Mouse (Mus musculus): Measurements from ENCODE around the gene Snx29. TPM values are rescaled to one million over a fixed set of nuclear protein-coding genes. Genes with fewer than 3 reads are reported as not detected.
A peak's percentile ranks its signal among the peaks of the same experiment; 100 is the strongest.
"Not testable (repeated sequence)": the region's sequence is repeated elsewhere in the genome, so short reads cannot be mapped to it uniquely, and the experiment has no call there.

Gene Snx29
- 10 to 100 TPM; 17.2 to 35.2 (median 21.6) TPM for total RNA-seq (2022)

- DNase-seq, result peak; percentile 93
These were observed at the start of gene Snx29 for GRCm38 (mm10) chr16:11322409-11323323. Snx29 (plus strand) TSS chr16:11322908.

GRCm38 (mm10) chr16:11276888-11277287 lies 45.8 kb upstream of the Snx29 start:
- no peak for DNase-seq

GRCm38 (mm10) chr16:11278778-11279177 lies 43.9 kb upstream of the Snx29 start:
- DNase-seq, result no peak

- no peak for DNase-seq
These were observed 40.0 kb upstream of the Snx29 start for GRCm38 (mm10) chr16:11282655-11283232.

GRCm38 (mm10) chr16:11284881-11285280 lies 37.8 kb upstream of the Snx29 start:
- no peak for DNase-seq

GRCm38 (mm10) chr16:11285949-11286348 lies 36.8 kb upstream of the Snx29 start:
- no peak for DNase-seq

- DNase-seq, result not testable (repeated sequence)
These were observed 33.8 kb upstream of the Snx29 start for GRCm38 (mm10) chr16:11288873-11289272.

GRCm38 (mm10) chr16:11295583-11295982 lies 27.1 kb upstream of the Snx29 start:
- DNase-seq, result not testable (repeated sequence)

- DNase-seq, result peak; percentile 14
These were observed 25.0 kb upstream of the Snx29 start for GRCm38 (mm10) chr16:11297700-11298099.

GRCm38 (mm10) chr16:11303741-11304140 lies 19.0 kb upstream of the Snx29 start:
- DNase-seq, result no peak

GRCm38 (mm10) chr16:11305531-11305930 lies 17.2 kb upstream of the Snx29 start:
- no peak for DNase-seq

GRCm38 (mm10) chr16:11313512-11313911 lies 9.2 kb upstream of the Snx29 start, which contains the start of gene Tnfrsf17:
Tnfrsf17 (plus strand) TSS chr16:11313812.
- no peak for DNase-seq

- DNase-seq, result no peak
These were observed 6.9 kb upstream of the Snx29 start for GRCm38 (mm10) chr16:11315786-11316320.

GRCm38 (mm10) chr16:11316748-11317147 lies 6.0 kb upstream of the Snx29 start:
- DNase-seq, result no peak

GRCm38 (mm10) chr16:11317324-11317723 lies 5.4 kb upstream of the Snx29 start:
- no peak for DNase-seq

- DNase-seq, result no peak
These were observed 780 bp downstream of the Snx29 start for GRCm38 (mm10) chr16:11323324-11324051.

GRCm38 (mm10) chr16:11330081-11330800 lies 7.5 kb downstream of the Snx29 start:
- no peak for DNase-seq

- no peak for DNase-seq
These were observed 8.3 kb downstream of the Snx29 start for GRCm38 (mm10) chr16:11331030-11331429.

GRCm38 (mm10) chr16:11343292-11343815 lies 20.6 kb downstream of the Snx29 start:
- DNase-seq, result peak; percentile 20

- peak; percentile 15 for DNase-seq
These were observed 29.2 kb downstream of the Snx29 start for GRCm38 (mm10) chr16:11351903-11352302.

- no peak for DNase-seq
These were observed 36.5 kb downstream of the Snx29 start for GRCm38 (mm10) chr16:11359173-11359572.

GRCm38 (mm10) chr16:11359919-11360318 lies 37.2 kb downstream of the Snx29 start:
- DNase-seq, result no peak
